In genomic region chr1:42774971-42775892, GRCm38 (mm10) we compare ENCODE assay signal across 18 mouse cellular contexts.
A peak's percentile ranks its signal among the peaks of the same experiment; 100 is the strongest.
DNase-seq lines count a peak whose midpoint lies in the region; ATAC-seq and TF ChIP-seq lines count a peak whose summit lies in the region.
"Had no signal": no experiment of that assay in that cellular context is flagged by ENCODE, and none has a peak within 500 bp of the region (broad histone marks: within the 10 kb centered on the region; RNA-seq: fewer than 3 reads in every experiment).

No protein-coding gene starts in this region.

- TF ChIP-seq EP300 in liver, postnatal 0 days (IDR thresholded peaks at IDR 0.05; ENCODE audit: low read depth) = no peak

- TF ChIP-seq POLR2A in liver, adult 2 months (IDR thresholded peaks at IDR 0.05; ENCODE audit: extremely low read depth, insufficient read depth, low read length) = no peak

- H3K4me2 ChIP-seq in embryonic facial prominence, embryonic 13.5 days = no peak overlapping the region
- no peak overlapping the region for H3K4me2 ChIP-seq in liver, postnatal 0 days (ENCODE audit: low read depth, low read length)
- H3K4me2 ChIP-seq: hindbrain, embryonic 12.5 days; liver, embryonic 12.5 days; stomach, embryonic 15.5 days had no signal

- H3K79me2 ChIP-seq in liver, adult 2 months (ENCODE audit: control insufficient read depth, insufficient read depth, low read length) = no peaks in the 10 kb centered on the region

- DNase-seq in embryonic facial prominence, embryonic 10.5 days (ENCODE audit: low spot score) = no peak
- DNase-seq in liver, adult 2 months (ENCODE audit: extremely low read depth, low read depth, low spot score) = peak; percentile 12
- no peak for DNase-seq in liver, postnatal 0 days
- peak; percentile 83 for DNase-seq in kidney, adult 9 months
- DNase-seq in kidney, postnatal 36 days = peak; percentile 72 to 77
- DNase-seq in spleen, postnatal 4 days (ENCODE audit: low spot score in 2 of 2) = no peak
- DNase-seq: adrenal gland, adult 2 months; cerebellum, adult 11-12 months; cerebellum, postnatal 36 days; gastrocnemius, postnatal 10 days; spleen, adult 18-20 months; thymus, adult 2 months had no signal

- TF ChIP-seq CTCF in liver, adult 2 months (IDR thresholded peaks at IDR 0.05; ENCODE audit: low read depth, low read length) = no peak
- TF ChIP-seq CTCF in liver, postnatal 0 days (IDR thresholded peaks at IDR 0.05; ENCODE audit: low read depth) = no peak

- H3K36me3 ChIP-seq in embryonic facial prominence, embryonic 13.5 days = no peaks in the 10 kb centered on the region
- H3K36me3 ChIP-seq in embryonic facial prominence, embryonic 10.5 days (replicated peaks) = no peaks in the 10 kb centered on the region
- no peaks in the 10 kb centered on the region for H3K36me3 ChIP-seq in liver, adult 2 months (ENCODE audit: control insufficient read depth, insufficient read depth, low read length)
- H3K36me3 ChIP-seq in liver, postnatal 0 days (replicated peaks; ENCODE audit: insufficient read depth, low read length) = no peaks in the 10 kb centered on the region
- H3K36me3 ChIP-seq: hindbrain, embryonic 12.5 days; liver, embryonic 12.5 days; stomach, embryonic 15.5 days had no signal

- peaks cover 38% of the 10 kb centered on the region for H3K4me1 ChIP-seq in embryonic facial prominence, embryonic 13.5 days
- peaks cover 37% of the 10 kb centered on the region for H3K4me1 ChIP-seq in embryonic facial prominence, embryonic 10.5 days
- H3K4me1 ChIP-seq in liver, adult 2 months (ENCODE audit: control insufficient read depth, insufficient read depth, low read length) = no peaks in the 10 kb centered on the region
- no peaks in the 10 kb centered on the region for H3K4me1 ChIP-seq in liver, postnatal 0 days (ENCODE audit: insufficient read depth)
- H3K4me1 ChIP-seq: liver, embryonic 12.5 days; stomach, embryonic 15.5 days had no signal

- H3K4me3 ChIP-seq in embryonic facial prominence, embryonic 13.5 days = no peak overlapping the region
- no peak overlapping the region for H3K4me3 ChIP-seq in embryonic facial prominence, embryonic 10.5 days
- H3K4me3 ChIP-seq in liver, adult 2 months (ENCODE audit: insufficient read depth, low read depth, low read length) = no peak overlapping the region
- no peak overlapping the region for H3K4me3 ChIP-seq in liver, postnatal 0 days (ENCODE audit: low read depth, low read length)
- H3K4me3 ChIP-seq: hindbrain, embryonic 12.5 days; liver, embryonic 12.5 days; stomach, embryonic 15.5 days had no signal

- no peak overlapping the region for H3K9ac ChIP-seq in embryonic facial prominence, embryonic 13.5 days
- H3K9ac ChIP-seq in liver, adult 2 months (ENCODE audit: low read depth, low read length) = no peak overlapping the region
- no peak overlapping the region for H3K9ac ChIP-seq in liver, postnatal 0 days (replicated peaks)
- H3K9ac ChIP-seq: hindbrain, embryonic 12.5 days; liver, embryonic 12.5 days; stomach, embryonic 15.5 days had no signal

- peaks cover under 1% of the 10 kb centered on the region for H3K27me3 ChIP-seq in embryonic facial prominence, embryonic 13.5 days
- peaks cover 24% of the 10 kb centered on the region for H3K27me3 ChIP-seq in embryonic facial prominence, embryonic 10.5 days (replicated peaks; ENCODE audit: low read depth, poor library complexity, severe bottlenecking)
- H3K27me3 ChIP-seq in liver, adult 2 months (ENCODE audit: control insufficient read depth, insufficient read depth, low read length) = no peaks in the 10 kb centered on the region
- H3K27me3 ChIP-seq in liver, postnatal 0 days (ENCODE audit: insufficient read depth, low read length) = no peaks in the 10 kb centered on the region
- H3K27me3 ChIP-seq: hindbrain, embryonic 12.5 days; stomach, embryonic 15.5 days had no signal

- 60% methylated on average over 7 of the region's 7 CpGs for WGBS in embryonic facial prominence, embryonic 13.5 days
- 85% methylated on average over 7 of the region's 7 CpGs for WGBS in embryonic facial prominence, embryonic 10.5 days
- WGBS in liver, adult 2 months = 76% methylated on average over 7 of the region's 7 CpGs
- 74% methylated on average over 7 of the region's 7 CpGs for WGBS in liver, postnatal 0 days (ENCODE audit: insufficient replicate concordance)

- H3K27ac ChIP-seq in embryonic facial prominence, embryonic 13.5 days = peak overlapping the region; percentile 62
- H3K27ac ChIP-seq in embryonic facial prominence, embryonic 10.5 days (replicated peaks) = no peak overlapping the region
- no peak overlapping the region for H3K27ac ChIP-seq in liver, adult 2 months (replicated peaks; ENCODE audit: insufficient read depth, low read depth, low read length)
- no peak overlapping the region for H3K27ac ChIP-seq in liver, postnatal 0 days (ENCODE audit: low read depth)
- H3K27ac ChIP-seq: hindbrain, embryonic 12.5 days; liver, embryonic 12.5 days; stomach, embryonic 15.5 days had no signal

- H3K9me3 ChIP-seq in embryonic facial prominence, embryonic 13.5 days = no peaks in the 10 kb centered on the region
- no peaks in the 10 kb centered on the region for H3K9me3 ChIP-seq in embryonic facial prominence, embryonic 10.5 days
- H3K9me3 ChIP-seq in liver, postnatal 0 days (ENCODE audit: low read length) = no peaks in the 10 kb centered on the region
- H3K9me3 ChIP-seq: hindbrain, embryonic 12.5 days; liver, embryonic 12.5 days; stomach, embryonic 15.5 days had no signal

- ATAC-seq in embryonic facial prominence, embryonic 13.5 days (ENCODE audit: insufficient number of reproducible peaks, insufficient read depth, low FRiP score, low TSS enrichment, low read depth) = peak; percentile 48; the same call in 1 of the 2 replicates
- no peak for ATAC-seq in liver, postnatal 0 days
- ATAC-seq in monocyte, adult 5-6 weeks (replicated peaks; ENCODE audit: insufficient number of reproducible peaks, low FRiP score, low TSS enrichment, poor library complexity, severe bottlenecking) = no peak
- ATAC-seq: liver, embryonic 12.5 days; midbrain, embryonic 16.5 days had no signal

Comparison
In these comparisons a context has a peak if more than half of its experiments do, and no peak if none do; other contexts are left out.
1. DNase-seq: peak in liver, adult 2 months (single experiment), kidney, adult 9 months (single experiment) and kidney, postnatal 36 days (2 of 2); none in embryonic facial prominence, embryonic 10.5 days (single experiment), liver, postnatal 0 days (single experiment) and spleen, postnatal 4 days (0 of 2).